Mouse (Mus musculus): Measurements from ENCODE around the gene Fam13a. TPM values are rescaled to one million over a fixed set of nuclear protein-coding genes. Genes with fewer than 3 reads are reported as not detected.

Fam13a gene
- polyA plus RNA-seq, 1 experiment = 23.5 TPM

DNA sequence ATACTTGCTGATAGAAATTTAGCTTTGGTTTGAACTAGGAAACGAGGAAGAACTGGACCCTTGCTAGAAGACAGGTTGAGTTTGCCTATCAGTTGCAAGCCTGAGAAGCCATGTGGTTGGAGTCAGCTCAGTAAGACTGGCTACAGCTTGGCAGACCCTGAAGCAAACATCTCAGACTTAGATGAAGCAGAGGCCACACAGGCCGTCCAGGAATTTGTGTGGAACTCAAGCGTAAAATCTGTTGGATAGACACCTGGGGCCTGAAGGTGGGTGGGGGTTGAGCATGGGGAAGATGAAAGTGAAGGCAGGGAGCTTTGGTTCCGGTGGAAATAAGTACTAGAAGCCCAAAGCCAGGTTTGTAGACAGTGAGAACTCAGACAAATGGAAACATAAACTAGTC lies 25.8 kb downstream of the Fam13a start:
- Histone ChIP-seq H3K27me3 (ENCODE audit: control insufficient read depth, insufficient read depth, low read length) (no peaks in the 10 kb centered on the region), H3K27ac (ENCODE audit: insufficient read depth, low read length) (no peak overlapping the region), H3K4me1 (ENCODE audit: control insufficient read depth, insufficient read depth, low read length) (no peaks in the 10 kb centered on the region), H3K4me3 (replicated peaks; ENCODE audit: insufficient read depth, low read depth, low read length) (no peak overlapping the region)
- DNase-seq = no peak
- whole genome bisulfite sequencing = 45% methylated on average over 4 of the region's 4 CpGs
- no peak for TF ChIP-seq CTCF (IDR thresholded peaks at IDR 0.05; ENCODE audit: borderline replicate concordance, insufficient read depth, low read depth, low read length)
- TF ChIP-seq POLR2A (IDR thresholded peaks at IDR 0.05; ENCODE audit: borderline replicate concordance, insufficient read depth, low read length) = no peak

GRCm38 (mm10) chr6:58989149-58989548 lies 35.2 kb downstream of the Fam13a start:
- no peak for DNase-seq
- no peaks in the 10 kb centered on the region for H3K27me3 ChIP-seq (ENCODE audit: control insufficient read depth, insufficient read depth, low read length)
- no peaks in the 10 kb centered on the region for H3K4me1 ChIP-seq (ENCODE audit: control insufficient read depth, insufficient read depth, low read length)
- 70% methylated on average over 3 of the region's 3 CpGs for WGBS
- no peak overlapping the region for H3K4me3 ChIP-seq (replicated peaks; ENCODE audit: insufficient read depth, low read depth, low read length)
- TF ChIP-seq POLR2A (IDR thresholded peaks at IDR 0.05; ENCODE audit: borderline replicate concordance, insufficient read depth, low read length) (no peak), CTCF (IDR thresholded peaks at IDR 0.05; ENCODE audit: borderline replicate concordance, insufficient read depth, low read depth, low read length) (no peak)
- H3K27ac ChIP-seq (ENCODE audit: insufficient read depth, low read length) = no peak overlapping the region

DNA sequence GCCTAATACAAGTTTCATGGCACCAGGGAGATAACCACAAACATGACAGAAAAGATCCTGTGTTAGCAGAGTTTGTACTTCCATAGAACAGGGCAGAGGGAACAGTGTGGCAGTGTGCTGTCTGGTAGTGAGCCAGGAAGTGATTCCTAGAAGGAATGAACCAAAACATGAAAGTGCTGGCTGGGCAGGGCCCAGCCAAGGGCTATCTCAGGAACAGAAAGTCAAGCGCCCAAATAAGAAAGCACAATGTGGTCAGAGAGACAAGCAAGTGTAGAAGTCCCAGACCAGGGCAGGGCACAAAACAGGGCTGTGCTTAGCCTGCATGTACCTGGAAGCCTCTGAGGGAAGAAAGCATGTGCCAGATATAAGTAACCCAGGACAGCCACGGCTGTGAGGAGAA lies 35.6 kb downstream of the Fam13a start:
- 81% methylated on average over 2 of the region's 2 CpGs for WGBS
- TF ChIP-seq POLR2A (IDR thresholded peaks at IDR 0.05; ENCODE audit: borderline replicate concordance, insufficient read depth, low read length) (no peak), CTCF (IDR thresholded peaks at IDR 0.05; ENCODE audit: borderline replicate concordance, insufficient read depth, low read depth, low read length) (no peak)
- DNase-seq = no peak
- Histone ChIP-seq H3K4me1 (ENCODE audit: control insufficient read depth, insufficient read depth, low read length) (no peaks in the 10 kb centered on the region), H3K4me3 (replicated peaks; ENCODE audit: insufficient read depth, low read depth, low read length) (no peak overlapping the region), H3K27ac (ENCODE audit: insufficient read depth, low read length) (no peak overlapping the region), H3K27me3 (ENCODE audit: control insufficient read depth, insufficient read depth, low read length) (no peaks in the 10 kb centered on the region)

GRCm38 (mm10) chr6:58987166-58987565 lies 37.2 kb downstream of the Fam13a start:
- WGBS = 91% methylated on average over 5 of the region's 5 CpGs
- no peak for TF ChIP-seq CTCF (IDR thresholded peaks at IDR 0.05; ENCODE audit: borderline replicate concordance, insufficient read depth, low read depth, low read length)
- TF ChIP-seq POLR2A (IDR thresholded peaks at IDR 0.05; ENCODE audit: borderline replicate concordance, insufficient read depth, low read length) = no peak
- no peak for DNase-seq
- no peaks in the 10 kb centered on the region for H3K27me3 ChIP-seq (ENCODE audit: control insufficient read depth, insufficient read depth, low read length)
- H3K27ac ChIP-seq (ENCODE audit: insufficient read depth, low read length) = no peak overlapping the region
- no peak overlapping the region for H3K4me3 ChIP-seq (replicated peaks; ENCODE audit: insufficient read depth, low read depth, low read length)
- H3K4me1 ChIP-seq (ENCODE audit: control insufficient read depth, insufficient read depth, low read length) = no peaks in the 10 kb centered on the region

GRCm38 (mm10) chr6:58985186-58985585 lies 39.2 kb downstream of the Fam13a start:
- no peak for DNase-seq
- no peak for TF ChIP-seq CTCF (IDR thresholded peaks at IDR 0.05; ENCODE audit: borderline replicate concordance, insufficient read depth, low read depth, low read length)
- TF ChIP-seq POLR2A (IDR thresholded peaks at IDR 0.05; ENCODE audit: borderline replicate concordance, insufficient read depth, low read length) = no peak
- Histone ChIP-seq H3K27ac (ENCODE audit: insufficient read depth, low read length) (no peak overlapping the region), H3K4me3 (replicated peaks; ENCODE audit: insufficient read depth, low read depth, low read length) (no peak overlapping the region), H3K4me1 (ENCODE audit: control insufficient read depth, insufficient read depth, low read length) (no peaks in the 10 kb centered on the region), H3K27me3 (ENCODE audit: control insufficient read depth, insufficient read depth, low read length) (no peaks in the 10 kb centered on the region)
- WGBS = 83% methylated on average over 8 of the region's 8 CpGs

DNA sequence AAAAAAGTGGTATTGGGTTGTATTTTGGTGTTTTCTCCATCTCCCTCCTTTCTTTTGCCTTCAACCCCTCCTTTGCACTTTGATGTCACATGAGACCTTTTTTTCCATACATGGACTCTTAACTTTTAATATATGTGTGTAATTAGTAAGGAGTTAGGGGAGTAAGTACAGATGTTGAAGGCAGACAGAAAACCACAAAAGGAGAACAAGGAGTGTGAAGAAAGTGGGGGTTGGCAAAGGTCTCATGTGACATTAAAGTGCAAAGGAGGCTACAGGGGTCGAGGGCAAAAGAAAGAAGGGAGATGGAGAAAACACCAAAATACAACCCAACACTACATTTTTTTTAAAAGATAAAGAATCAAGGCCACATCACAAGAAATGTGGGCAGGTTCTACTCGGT lies 49.1 kb downstream of the Fam13a start:
- 79% methylated on average over 2 of the region's 2 CpGs for WGBS
- no peak overlapping the region for H3K27ac ChIP-seq (ENCODE audit: insufficient read depth, low read length)
- DNase-seq = no peak

GRCm38 (mm10) chr6:58974428-58974827 lies 49.9 kb downstream of the Fam13a start:
- no peak for TF ChIP-seq POLR2A (IDR thresholded peaks at IDR 0.05; ENCODE audit: borderline replicate concordance, insufficient read depth, low read length)
- H3K4me1 ChIP-seq (ENCODE audit: control insufficient read depth, insufficient read depth, low read length) = no peaks in the 10 kb centered on the region
- H3K27me3 ChIP-seq (ENCODE audit: control insufficient read depth, insufficient read depth, low read length) = no peaks in the 10 kb centered on the region
- no peak overlapping the region for H3K4me3 ChIP-seq (replicated peaks; ENCODE audit: insufficient read depth, low read depth, low read length)
- WGBS = 96% methylated on average over 2 of the region's 2 CpGs
- no peak overlapping the region for H3K27ac ChIP-seq (ENCODE audit: insufficient read depth, low read length)
- DNase-seq = no peak

More for the DNA sequence above, 49.1 kb downstream of the Fam13a start:
- TF ChIP-seq POLR2A (IDR thresholded peaks at IDR 0.05; ENCODE audit: borderline replicate concordance, insufficient read depth, low read length) (no peak), CTCF (IDR thresholded peaks at IDR 0.05; ENCODE audit: borderline replicate concordance, insufficient read depth, low read depth, low read length) (no peak)
- no peak overlapping the region for H3K4me3 ChIP-seq (replicated peaks; ENCODE audit: insufficient read depth, low read depth, low read length)
- no peaks in the 10 kb centered on the region for H3K4me1 ChIP-seq (ENCODE audit: control insufficient read depth, insufficient read depth, low read length)
- no peaks in the 10 kb centered on the region for H3K27me3 ChIP-seq (ENCODE audit: control insufficient read depth, insufficient read depth, low read length)

DNA sequence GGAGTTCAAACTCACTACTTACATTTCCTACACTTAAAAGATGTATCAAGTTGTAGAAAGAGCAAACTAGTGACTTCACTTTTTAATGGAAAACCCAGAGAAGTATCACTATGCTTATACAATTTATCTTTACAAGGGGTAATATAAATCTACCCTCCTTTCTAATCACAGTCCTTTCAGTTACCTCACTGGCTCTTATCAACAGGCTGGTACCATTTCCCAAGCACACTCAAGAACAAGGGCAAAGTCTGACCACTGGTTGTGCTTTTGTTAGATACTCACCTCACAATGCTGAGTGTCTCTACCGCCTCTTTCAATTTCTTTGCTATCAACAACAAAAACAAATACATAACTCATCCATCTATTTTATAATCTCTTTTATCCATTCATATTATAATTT lies 51.5 kb downstream of the Fam13a start:
- Histone ChIP-seq H3K27ac (ENCODE audit: insufficient read depth, low read length) (no peak overlapping the region), H3K27me3 (ENCODE audit: control insufficient read depth, insufficient read depth, low read length) (no peaks in the 10 kb centered on the region), H3K4me3 (replicated peaks; ENCODE audit: insufficient read depth, low read depth, low read length) (no peak overlapping the region), H3K4me1 (ENCODE audit: control insufficient read depth, insufficient read depth, low read length) (peaks cover 5% of the 10 kb centered on the region)
- TF ChIP-seq POLR2A (IDR thresholded peaks at IDR 0.05; ENCODE audit: borderline replicate concordance, insufficient read depth, low read length) (no peak), CTCF (IDR thresholded peaks at IDR 0.05; ENCODE audit: borderline replicate concordance, insufficient read depth, low read depth, low read length) (no peak)
- 100% methylated on average over 1 of the region's 1 CpGs for WGBS
- no peak for DNase-seq
